Mouse (Mus musculus) left cerebral cortex, adult 8-10 months (tissue): ENCODE measurements at regions not wholly inside any gene's neighbourhood (a gene's known extent, or its start where the extent isn't known, plus 50 kb on each side); places are given as distances from the start of the nearest gene placed in this dataset.

Source experiments
- DNase-seq, 2 experiments: peaks; one replicate each; pipeline ENCODE4 v3.0.0; 2022; ENCODE audit warnings: low spot score in 2 of 2

- DNase-seq = no peak
Observed at GRCm38 (mm10) chr15:86566111-86566510, 351.9 kb downstream of the Tbc1d22a start.

GRCm38 (mm10) chr15:86574311-86574710 is 360.1 kb downstream of the Tbc1d22a start:
- no peak for DNase-seq

GRCm38 (mm10) chr15:86576666-86577065 is 362.4 kb downstream of the Tbc1d22a start:
- no peak for DNase-seq

- no peak for DNase-seq
Observed at GRCm38 (mm10) chr15:86578689-86579088, 364.4 kb downstream of the Tbc1d22a start.

- DNase-seq = no peak
Observed at GRCm38 (mm10) chr15:86582240-86583090, 368.2 kb downstream of the Tbc1d22a start.

GRCm38 (mm10) chr15:86585716-86586115 is 371.5 kb downstream of the Tbc1d22a start:
- no peak for DNase-seq

GRCm38 (mm10) chr15:86587209-86587608 is 372.9 kb downstream of the Tbc1d22a start:
- DNase-seq = no peak

GRCm38 (mm10) chr15:86590033-86590432 is 375.8 kb downstream of the Tbc1d22a start:
- DNase-seq = no peak

GRCm38 (mm10) chr15:86590896-86591295 is 376.6 kb downstream of the Tbc1d22a start:
- DNase-seq = no peak

- peak in 1 of 2 experiments; percentile 58 for DNase-seq
Observed at GRCm38 (mm10) chr15:86593404-86593803, 379.1 kb downstream of the Tbc1d22a start.

GRCm38 (mm10) chr15:86606411-86606810 is 392.2 kb downstream of the Tbc1d22a start:
- no peak for DNase-seq

- no peak for DNase-seq
Observed at GRCm38 (mm10) chr15:86609692-86610091, 395.4 kb downstream of the Tbc1d22a start.

- no peak for DNase-seq
Observed at GRCm38 (mm10) chr15:86631376-86631775, 417.1 kb downstream of the Tbc1d22a start.

- no peak for DNase-seq
Observed at GRCm38 (mm10) chr15:86645244-86645643, 431.0 kb downstream of the Tbc1d22a start.

- DNase-seq = no peak
Observed at GRCm38 (mm10) chr15:86648131-86648530, 433.9 kb downstream of the Tbc1d22a start.

- DNase-seq = peak; percentile 10 to 44
Observed at GRCm38 (mm10) chr15:86673096-86673520, 458.8 kb downstream of the Tbc1d22a start.

- no peak for DNase-seq
Observed at GRCm38 (mm10) chr15:86677016-86677415, 462.8 kb downstream of the Tbc1d22a start.

- DNase-seq = no peak
Observed at GRCm38 (mm10) chr15:86683081-86683480, 468.8 kb downstream of the Tbc1d22a start.

GRCm38 (mm10) chr15:86689694-86690093 is 475.4 kb downstream of the Tbc1d22a start:
- DNase-seq = no peak

GRCm38 (mm10) chr15:86696806-86697205 is 482.5 kb downstream of the Tbc1d22a start:
- DNase-seq = peak in 1 of 2 experiments; percentile 73

GRCm38 (mm10) chr15:86710429-86710828 is 496.2 kb downstream of the Tbc1d22a start:
- DNase-seq = no peak

- no peak for DNase-seq
Observed at GRCm38 (mm10) chr15:86718376-86718775, 504.1 kb downstream of the Tbc1d22a start.

GRCm38 (mm10) chr15:86719088-86719487 is 504.8 kb downstream of the Tbc1d22a start:
- DNase-seq = no peak
